Mouse (Mus musculus) heart, embryonic 16.5 days (tissue): ENCODE measurements at regions not wholly inside any gene's neighbourhood (a gene's known extent, or its start where the extent isn't known, plus 50 kb on each side); places are given as distances from the start of the nearest gene placed in this dataset.
A peak's percentile ranks its signal among the peaks of the same experiment; 100 is the strongest.

Experiments
- ATAC-seq: fragments of 200-750 bp; cut with Nextera tagmentation; replicated peaks from 2 replicates; pipeline ENCODE4 v1.8.0; 2017; ENCODE audit warnings: moderate number of reproducible peaks; ENCODE audit not compliant: insufficient read depth, low FRiP score; ENCODE audit errors: extremely low read depth
- H3K27ac ChIP-seq: fragments of 300-500 bp; sonication (generic); 2 replicates; pipeline ENCODE4 v1.5.1; 2014; ENCODE audit warnings: mild to moderate bottlenecking, low read length, control low read depth, moderate library complexity
- H3K27me3 ChIP-seq: fragments of 300-500 bp; sonication (generic); 2 replicates; pipeline ENCODE4 v1.6.1; 2014; ENCODE audit warnings: low read length, mixed read lengths; ENCODE audit not compliant: control insufficient read depth, insufficient read depth
- H3K36me3 ChIP-seq: fragments of 300-500 bp; sonication (generic); 2 replicates; pipeline ENCODE4 v1.6.1; 2014; ENCODE audit not compliant: control insufficient read depth, insufficient read depth
- H3K4me1 ChIP-seq: fragments of 300-500 bp; sonication (generic); 2 replicates; pipeline ENCODE4 v1.6.1; 2014; ENCODE audit warnings: low read length, mixed read lengths; ENCODE audit not compliant: control insufficient read depth, insufficient read depth
- H3K4me2 ChIP-seq: fragments of 300-500 bp; sonication (generic); 2 replicates; pipeline ENCODE4 v1.6.1; 2014; ENCODE audit warnings: low read depth, mild to moderate bottlenecking, control low read depth, low read length
- H3K4me3 ChIP-seq: fragments of 300-500 bp; sonication (generic); 2 replicates; pipeline ENCODE4 v1.5.1; 2014; ENCODE audit warnings: mild to moderate bottlenecking, control low read depth, low read length
- H3K9ac ChIP-seq: fragments of 300-500 bp; sonication (generic); 2 replicates; pipeline ENCODE4 v1.6.1; 2014; ENCODE audit warnings: low read length, control low read depth
- H3K9me3 ChIP-seq: fragments of 300-500 bp; sonication (generic); replicated peaks from 2 replicates; pipeline ENCODE4 v1.6.1; 2016; ENCODE audit warnings: low read length; ENCODE audit not compliant: control insufficient read depth
- WGBS: fragments of 180-500 bp; shearing (Covaris S2); extraction: QIAGEN DNeasy Blood & Tissue Kit; methylation state at CpG from one replicate; pipeline ENCODE4 v1.1.7; 2014; 5-methylcytosine and 5-hydroxymethylcytosine counted together

GRCm38 (mm10) chr5:55014952-55015351, 1016.7 kb downstream of the Stim2 start:
- Histone ChIP-seq H3K27me3 (no peaks in the 10 kb centered on the region), H3K4me1 (no peaks in the 10 kb centered on the region), H3K27ac (no peak overlapping the region), H3K4me2 (no peak overlapping the region), H3K4me3 (no peak overlapping the region), H3K9me3 (no peaks in the 10 kb centered on the region), H3K9ac (no peak overlapping the region), H3K36me3 (no peaks in the 10 kb centered on the region)
- 62% methylated on average over 4 of the region's 4 CpGs for WGBS
- ATAC-seq, result no peak

GRCm38 (mm10) chr5:55049287-55049913, 1051.1 kb downstream of the Stim2 start:
- Histone ChIP-seq H3K27ac (peak overlapping the region; percentile 80), H3K4me3 (no peak overlapping the region), H3K9ac (no peak overlapping the region), H3K36me3 (no peaks in the 10 kb centered on the region), H3K4me2 (no peak overlapping the region), H3K4me1 (peaks cover 6% of the 10 kb centered on the region), H3K9me3 (no peaks in the 10 kb centered on the region), H3K27me3 (no peaks in the 10 kb centered on the region)
- ATAC-seq, result peak; percentile 89
- WGBS, result 27% methylated on average over 4 of the region's 4 CpGs
